Mouse (Mus musculus) thymus, postnatal 10 days (tissue): ENCODE data around the gene Zfp146.
"Not testable (repeated sequence)": the region's sequence is repeated elsewhere in the genome, so short reads cannot be mapped to it uniquely, and the experiment has no call there.

Experiments
- DNase-seq, 2 experiments: peaks; one replicate each; pipeline ENCODE4 v3.0.0; 2021; ENCODE audit warnings: low spot score in 2 of 2

The Zfp146 gene

DNA sequence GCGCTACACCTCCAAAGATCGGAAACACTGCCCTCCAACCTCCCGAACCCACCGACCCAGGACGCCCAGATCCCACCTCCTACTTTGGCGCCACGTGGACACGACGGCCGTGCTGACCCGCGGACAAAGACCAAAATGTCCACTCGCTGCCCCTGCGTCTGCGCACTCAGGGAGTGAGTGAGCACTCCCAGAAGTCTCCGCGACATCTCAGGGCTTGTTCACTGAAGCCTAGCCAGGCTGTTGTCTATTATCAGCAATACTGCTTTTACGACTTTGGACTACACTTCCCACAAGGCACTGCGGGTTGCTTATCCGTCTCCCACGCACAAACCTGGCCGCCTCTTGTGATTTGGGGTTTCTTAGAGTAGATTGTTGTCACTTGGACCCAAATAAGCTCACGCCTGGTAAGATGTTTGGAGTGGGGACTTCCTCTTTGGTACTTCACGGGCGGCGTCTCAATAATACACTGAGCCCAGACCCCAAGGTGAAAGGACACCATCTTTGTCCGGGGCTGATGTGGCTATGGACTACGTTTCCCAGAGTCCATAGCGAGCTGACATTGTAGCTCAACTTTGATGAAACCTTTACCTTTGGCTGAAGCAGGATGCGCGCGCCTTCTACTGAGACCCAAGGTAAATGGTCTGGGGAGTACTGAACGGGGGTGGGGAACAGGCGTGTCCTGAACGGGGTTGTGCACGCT lies at the start of gene Zfp146:
TSS of gene Zfp146 (minus strand) at position 168 of the 700 bp plus-strand sequence.
- peak; percentile 82 for DNase-seq

- no peak for DNase-seq
Measured at GRCm38 (mm10) chr7:30217277-30217676, 47.7 kb upstream of the Zfp146 start.

DNA sequence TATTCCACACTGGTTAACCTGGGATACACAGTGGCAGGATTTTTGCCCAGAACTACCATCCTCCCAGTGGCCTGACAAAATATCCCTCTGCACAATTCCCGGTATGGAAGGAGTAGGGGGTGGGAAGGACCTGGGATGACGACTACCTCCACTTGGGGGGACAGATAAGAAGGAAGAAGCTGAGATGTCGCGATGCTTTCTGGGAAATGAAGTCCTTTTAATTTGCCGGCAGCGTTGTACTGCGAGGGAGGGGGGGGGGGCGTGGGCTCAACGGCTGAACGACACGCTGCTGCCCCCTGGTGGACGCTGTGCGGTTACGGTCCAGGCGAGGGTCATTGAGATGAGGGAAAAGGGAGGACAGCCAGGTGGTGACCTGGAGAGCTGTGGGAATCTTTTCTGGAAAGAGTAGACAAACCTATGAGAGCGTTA lies 47.2 kb upstream of the Zfp146 start:
- peak; percentile 38 to 78 for DNase-seq

- DNase-seq = no peak
Measured at GRCm38 (mm10) chr7:30215875-30216274, 46.3 kb upstream of the Zfp146 start.

DNA sequence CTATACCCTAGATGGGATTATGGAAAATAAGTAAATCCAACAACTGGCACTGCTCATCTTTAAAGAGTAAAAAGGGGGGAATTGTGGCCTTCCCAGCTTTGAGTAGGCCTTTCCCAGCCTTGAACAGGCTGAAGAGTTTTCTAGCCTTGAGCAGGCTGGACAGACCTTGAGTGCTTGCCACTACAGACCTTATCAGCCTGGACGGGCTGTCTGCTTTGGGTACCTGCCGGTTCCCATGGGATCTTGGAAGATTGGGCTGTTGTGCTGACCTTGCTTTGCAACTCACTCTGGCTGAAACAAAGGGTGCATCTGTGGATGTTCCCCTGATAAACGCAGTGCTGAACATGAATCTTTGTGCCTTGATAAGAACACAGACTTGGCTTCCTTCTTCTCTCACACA lies 44.3 kb upstream of the Zfp146 start:
- DNase-seq = no peak

GRCm38 (mm10) chr7:30211025-30211424 lies 41.5 kb upstream of the Zfp146 start:
- DNase-seq = no peak

DNA sequence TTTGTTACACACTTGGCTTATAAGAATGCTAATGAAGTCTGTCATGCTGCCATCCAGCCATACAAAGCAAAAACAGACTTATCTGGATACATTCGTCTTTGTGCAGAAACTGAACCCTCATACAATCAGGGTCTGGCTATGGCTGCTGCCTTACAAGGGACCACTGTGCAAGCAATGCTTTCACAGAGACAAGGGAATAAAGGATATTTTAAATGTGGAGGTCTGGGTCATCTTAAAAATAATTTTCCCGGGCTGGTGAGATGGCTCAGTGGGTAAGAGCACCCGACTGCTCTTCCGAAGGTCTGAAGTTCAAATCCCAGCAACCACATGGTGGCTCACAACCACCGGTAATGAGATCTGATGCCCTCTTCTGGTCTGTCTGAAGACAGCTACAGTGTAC lies 36.8 kb upstream of the Zfp146 start:
- not testable (repeated sequence) for DNase-seq

- DNase-seq = peak in 1 of 2 experiments; percentile 48
Measured at GRCm38 (mm10) chr7:30205383-30205782, 35.8 kb upstream of the Zfp146 start.

DNA sequence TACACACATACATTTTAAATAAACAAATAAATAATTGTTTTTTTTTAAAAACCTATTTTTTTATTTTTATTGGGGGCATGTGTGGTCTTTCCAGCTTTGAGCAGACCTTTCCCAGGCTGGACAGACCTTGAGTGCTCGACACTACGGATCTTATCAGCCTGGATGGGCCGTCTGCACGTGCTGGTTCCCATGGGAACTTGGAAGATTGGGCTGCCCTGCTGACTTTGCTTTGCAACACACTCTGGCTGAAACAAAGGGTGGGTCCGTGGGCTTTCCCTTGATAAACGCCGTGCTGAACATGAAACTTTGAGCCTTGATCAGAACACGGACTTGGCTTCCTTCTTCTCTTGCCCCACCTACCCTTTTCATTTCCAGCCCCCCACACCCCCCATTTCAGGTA lies 34.8 kb upstream of the Zfp146 start:
- no peak for DNase-seq

DNA sequence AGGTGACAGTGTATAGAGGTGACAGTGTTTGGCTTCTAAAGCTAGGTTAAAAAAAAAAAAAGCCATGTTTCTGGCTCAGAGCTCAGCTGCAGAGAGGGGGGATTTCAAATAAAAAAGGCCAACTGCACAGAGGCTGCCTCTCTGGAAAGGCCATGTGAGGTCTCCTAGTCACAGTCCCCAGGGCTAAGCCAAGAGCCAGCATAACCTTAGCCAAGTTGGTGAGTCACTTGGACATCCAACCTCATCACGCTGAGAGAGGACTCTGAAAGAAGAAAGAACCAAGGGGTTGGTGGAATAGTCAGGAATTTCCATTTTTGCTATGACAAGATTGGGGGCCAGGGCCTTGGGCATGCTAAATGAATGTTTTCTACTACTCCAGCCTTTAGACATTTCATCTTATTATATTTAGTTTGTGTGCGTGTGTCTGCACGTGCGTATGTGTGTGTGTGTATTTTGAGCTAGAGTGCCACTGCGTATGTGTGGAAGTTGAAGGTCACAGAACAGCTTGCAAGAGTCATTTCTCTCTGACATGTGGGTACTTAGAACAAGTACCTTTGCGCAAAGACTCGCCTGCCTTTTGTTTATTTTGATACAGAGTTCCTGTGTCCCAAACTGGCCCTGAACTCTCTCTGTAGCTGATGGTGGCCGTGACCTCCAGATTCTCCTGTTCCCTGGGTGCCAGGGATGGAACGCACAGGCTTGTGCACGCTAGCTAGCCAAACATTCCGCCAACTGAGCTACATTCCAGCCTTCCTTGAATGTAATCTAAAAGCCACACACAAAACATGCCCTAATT lies 33.5 kb upstream of the Zfp146 start:
- no peak for DNase-seq

GRCm38 (mm10) chr7:30200661-30201060 lies 31.1 kb upstream of the Zfp146 start:
- not testable (repeated sequence) for DNase-seq

- no peak for DNase-seq
Measured at GRCm38 (mm10) chr7:30200200-30200599, 30.6 kb upstream of the Zfp146 start.

- no peak for DNase-seq
Measured at GRCm38 (mm10) chr7:30199498-30200139, 30.1 kb upstream of the Zfp146 start.

- peak in 1 of 2 experiments; percentile 86 for DNase-seq
Measured at GRCm38 (mm10) chr7:30198481-30198971, 29.0 kb upstream of the Zfp146 start, which contains the start of gene Capns1. Gene Capns1 (minus strand): TSS chr7:30198811.

- no peak for DNase-seq
Measured at GRCm38 (mm10) chr7:30197592-30198129, 28.1 kb upstream of the Zfp146 start.

GRCm38 (mm10) chr7:30196171-30196570 lies 26.6 kb upstream of the Zfp146 start:
- DNase-seq = no peak

- DNase-seq = no peak
Measured at GRCm38 (mm10) chr7:30195461-30195860, 25.9 kb upstream of the Zfp146 start.

- peak; percentile 87 to 95 for DNase-seq
Measured at GRCm38 (mm10) chr7:30194884-30195283, 25.3 kb upstream of the Zfp146 start.

- DNase-seq = no peak
Measured at GRCm38 (mm10) chr7:30194101-30194831, 24.7 kb upstream of the Zfp146 start.

GRCm38 (mm10) chr7:30193581-30194100 lies 24.1 kb upstream of the Zfp146 start:
- DNase-seq = peak; percentile 45 to 51

DNA sequence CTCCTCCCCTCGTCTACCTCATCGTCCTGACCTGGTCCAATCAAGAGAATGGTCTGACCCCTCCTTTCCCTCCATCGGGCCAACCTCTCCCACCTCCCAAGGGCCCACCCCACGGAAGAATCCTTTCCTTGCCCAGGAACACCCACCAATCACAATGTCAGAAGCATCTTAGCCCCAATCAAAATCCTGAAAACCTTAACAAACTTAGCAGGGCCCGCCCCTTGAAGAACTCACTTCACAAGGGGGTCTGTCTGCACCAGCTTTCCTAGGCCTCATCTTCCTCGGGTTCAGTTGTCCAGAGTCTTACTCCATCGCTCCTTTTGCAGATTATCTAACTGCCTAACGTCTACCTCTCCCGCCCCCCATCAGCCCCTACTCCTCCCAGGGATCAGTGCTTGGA lies 23.5 kb upstream of the Zfp146 start:
- DNase-seq = no peak
